Mouse (Mus musculus) adrenal gland, postnatal 36 days (tissue): ENCODE data around the gene Lonrf2. TPM values are rescaled to one million over a fixed set of nuclear protein-coding genes. Genes with fewer than 3 reads are reported as not detected.
A peak's percentile ranks its signal among the peaks of the same experiment; 100 is the strongest.

ENCODE experiments used
- DNase-seq, 2 experiments: peaks; one replicate each; pipeline ENCODE4 v3.0.0; 2021; ENCODE audit warnings: mixed read lengths in 1 of 2
- total RNA-seq, 2 experiments: library from RNA; stranded (reverse); gene quantifications; 2 replicates each; pipeline ENCODE4 v1.2.3; 2021

Lonrf2 gene
- total RNA-seq, 2 experiments from 2014 or later, result 4.7 to 5.1 TPM

GRCm38 (mm10) chr1:38767812-38768211 lies 68.7 kb downstream of the Lonrf2 start:
- peak; percentile 76 to 78 for DNase-seq

GRCm38 (mm10) chr1:38766661-38767572 lies 69.6 kb downstream of the Lonrf2 start:
- DNase-seq, result peak; percentile 17 to 38

DNA sequence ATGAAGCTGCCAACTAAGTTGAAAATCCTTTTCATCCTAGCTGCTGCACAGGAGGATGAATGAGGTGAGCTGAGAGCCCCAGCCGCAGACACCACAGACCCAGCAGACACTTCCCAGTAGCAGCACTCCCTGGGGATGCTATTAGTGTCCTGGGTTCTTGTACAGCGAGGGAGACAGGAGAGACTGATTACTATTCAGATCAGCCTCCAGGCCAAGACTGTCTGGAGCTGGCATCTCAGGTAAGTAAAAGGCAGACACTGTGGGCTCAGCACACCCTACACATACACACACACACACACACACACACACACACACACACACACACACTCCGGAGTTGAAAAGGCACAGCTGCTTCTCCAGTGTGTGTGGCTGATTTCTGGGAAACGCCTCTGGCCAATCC lies 70.3 kb downstream of the Lonrf2 start:
- DNase-seq, result no peak

- DNase-seq, result no peak
Measured at GRCm38 (mm10) chr1:38763960-38764613, 72.4 kb downstream of the Lonrf2 start.

DNA sequence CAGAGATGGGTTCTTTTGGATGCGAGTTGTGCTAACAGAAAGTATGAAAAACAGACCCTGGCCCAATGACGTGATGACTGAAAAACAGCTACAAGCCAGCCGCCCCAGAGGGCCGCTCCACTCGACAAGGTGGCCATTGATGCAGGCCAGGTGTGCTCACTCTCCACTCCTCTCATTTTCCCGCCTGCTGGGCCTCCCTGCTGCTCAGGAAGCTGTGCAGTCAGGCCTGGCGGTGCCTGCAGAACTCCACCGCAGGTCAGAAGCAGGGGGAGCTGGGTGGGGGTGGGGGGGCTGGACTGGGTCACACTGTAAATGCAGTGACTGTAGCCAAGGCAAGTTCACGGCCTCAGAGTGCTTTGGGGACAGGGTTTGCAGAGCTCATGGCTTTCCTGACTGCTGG lies 76.1 kb downstream of the Lonrf2 start:
- no peak for DNase-seq

DNA sequence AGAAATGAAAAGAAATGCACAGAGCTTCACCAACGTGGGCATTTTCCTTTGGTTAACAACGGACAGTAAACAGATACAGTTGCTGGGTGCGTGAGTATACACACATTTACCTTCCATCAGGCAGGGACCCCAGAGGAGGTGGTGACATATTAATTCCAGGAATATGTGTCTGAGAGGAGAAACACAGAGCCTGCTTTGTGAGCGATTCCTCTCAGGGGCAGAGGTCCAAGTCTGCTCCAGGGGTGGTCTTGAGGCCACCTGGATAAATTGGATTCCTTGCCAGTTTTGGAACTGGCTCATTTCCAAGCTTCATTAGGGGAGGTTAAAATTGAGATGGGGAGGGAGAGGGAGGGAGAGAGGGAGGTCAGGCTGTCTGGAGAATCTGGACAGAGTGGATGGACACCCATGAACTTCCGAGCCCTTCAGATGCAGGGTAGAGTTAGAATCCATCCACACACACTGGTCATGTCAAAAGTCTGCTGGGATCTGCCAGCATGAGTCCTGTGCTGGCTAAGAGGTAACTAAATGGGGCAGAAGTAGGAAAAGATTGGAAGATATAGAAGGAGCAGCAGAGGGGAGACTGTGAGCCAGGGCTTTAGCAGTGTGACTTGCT lies 78.6 kb downstream of the Lonrf2 start:
- no peak for DNase-seq

GRCm38 (mm10) chr1:38743863-38744262 lies 92.6 kb downstream of the Lonrf2 start:
- DNase-seq, result no peak

Other genes with a start within 250 kb of the Lonrf2 start
- gene Aff3, start 171.8 kb downstream of the Lonrf2 start, total RNA-seq, result 1 to 10 TPM; 3.7 to 4.6 TPM
- gene Chst10, start 61.5 kb upstream of the Lonrf2 start, total RNA-seq, result 1 to 10 TPM; 1.3 to 1.5 TPM
- gene Nms, start 102.4 kb upstream of the Lonrf2 start, total RNA-seq, result not detected
- 100 to 1,000 TPM in 1 of 2 experiments, 10 to 100 TPM in 1; 97.9 to 103 TPM for gene Pdcl3, start 148.9 kb upstream of the Lonrf2 start, total RNA-seq